Mouse (Mus musculus) kidney, adult 2 months (tissue): ENCODE measurements at regions not wholly inside any gene's neighbourhood (a gene's known extent, or its start where the extent isn't known, plus 50 kb on each side); places are given as distances from the start of the nearest gene placed in this dataset.

Experiments
- CTCF ChIP-seq: fragments of 200-500 bp; conservative IDR thresholded peaks from 2 replicates; pipeline ENCODE4 v1.5.1; 2011; ENCODE audit warnings: low read depth, mild to moderate bottlenecking, control low read depth, low read length, moderate library complexity, mixed read lengths; ENCODE audit not compliant: insufficient read depth, insufficient read length
- POLR2A ChIP-seq: fragments of 200-500 bp; IDR thresholded peaks from one replicate; pipeline ENCODE4 v1.6.1; 2011; ENCODE audit warnings: low read depth, low read length, control low read depth

DNA sequence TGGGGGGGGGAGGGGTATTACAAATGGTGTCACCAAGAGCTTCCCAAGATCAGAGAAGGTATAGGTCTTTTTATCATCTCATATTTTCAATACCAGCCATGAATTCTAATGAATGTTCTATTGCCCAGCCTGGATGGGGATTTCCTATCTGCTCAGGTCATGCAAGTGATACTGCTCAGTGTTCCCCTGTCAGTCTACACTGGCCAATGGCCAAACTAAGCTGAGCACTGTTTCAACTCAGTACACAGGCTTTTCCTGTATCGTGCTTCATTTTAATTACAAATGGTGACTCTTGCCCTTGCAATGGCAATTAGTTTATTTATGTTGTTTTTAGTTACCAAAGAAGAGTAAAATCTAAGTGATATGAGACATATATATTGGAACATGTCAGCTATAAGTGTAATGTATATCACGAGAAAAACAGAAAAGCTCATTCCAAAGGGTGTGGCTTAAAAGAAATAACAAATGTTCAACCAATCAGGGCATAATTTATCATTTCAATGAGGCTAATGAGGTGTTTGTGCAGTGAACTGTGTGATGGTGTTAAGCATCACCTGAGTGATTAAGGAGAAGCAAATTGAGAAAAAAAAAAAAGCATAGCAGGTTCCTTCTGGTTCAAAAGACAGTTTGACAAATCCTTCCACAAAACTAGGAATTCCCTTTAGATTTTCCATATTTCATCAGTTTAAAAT, 708.3 kb downstream of the Stpg2 start:
- TF ChIP-seq CTCF (no peak), POLR2A (no peak)
